Mouse (Mus musculus): ENCODE measurements around the gene Enc1.

DNA sequence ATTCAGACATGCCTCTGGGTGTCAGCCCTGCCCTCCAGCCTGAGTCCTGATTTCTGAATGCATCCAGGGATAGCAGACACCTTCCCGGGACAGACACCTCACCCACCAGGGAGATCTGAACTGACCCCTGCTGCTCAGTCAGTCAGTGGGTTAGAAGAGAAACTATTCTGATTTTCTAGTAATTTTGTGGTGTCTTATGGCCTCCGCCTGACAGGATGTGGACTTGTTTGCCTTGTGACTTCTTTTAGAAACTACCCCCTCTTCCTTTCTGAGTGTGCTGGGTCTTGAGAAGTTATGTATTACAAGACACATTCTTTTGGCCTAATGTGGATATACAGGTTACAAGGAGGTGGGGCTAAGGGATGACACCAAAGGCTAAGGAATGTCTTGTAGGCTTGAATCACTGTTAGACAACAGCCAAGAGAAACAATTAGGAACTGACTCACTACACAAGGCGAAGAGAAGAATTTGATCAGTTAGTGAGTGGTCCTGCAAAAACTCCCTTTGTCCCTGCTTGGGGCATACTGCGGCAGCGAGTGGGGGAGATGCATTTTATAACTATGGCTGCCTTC lies 8.7 kb downstream of the Enc1 start:
- TF ChIP-seq POLR2A (IDR thresholded peaks at IDR 0.05; ENCODE audit: borderline replicate concordance, extremely low read depth, low read depth, low read length) (no peak), CTCF (IDR thresholded peaks at IDR 0.05; ENCODE audit: insufficient read depth, low read length) (no peak)

All from lung, adult 2 months (tissue).